Mouse (Mus musculus) heart, postnatal 0 days (tissue): ENCODE results near the gene Rrbp1.

Experiments
- CTCF ChIP-seq: IDR thresholded peaks from 2 replicates; pipeline ENCODE4 v1.5.1; 2016; ENCODE audit warnings: antibody characterized with exemption, control low read depth, low read depth
- EP300 ChIP-seq: IDR thresholded peaks from 2 replicates; pipeline ENCODE4 v1.6.1; 2016; ENCODE audit warnings: antibody characterized with exemption, low read depth

GRCm38 (mm10) chr2:143951546-143952315, 59.3 kb downstream of the Rrbp1 start:
- no peak for TF ChIP-seq CTCF
- TF ChIP-seq EP300: no peak
